Mouse (Mus musculus) kidney, adult 2 months (tissue): ENCODE data around the gene Phf3. TPM values are rescaled to one million over a fixed set of nuclear protein-coding genes. Genes with fewer than 3 reads are reported as not detected.

ENCODE experiments used
- DNase-seq: peaks from one replicate; pipeline ENCODE4 v3.0.0; 2021
- H3K27ac ChIP-seq: fragments of 200-500 bp; 2 replicates; pipeline ENCODE4 v1.5.1; 2012; ENCODE audit warnings: low read depth, low read length, control low read depth, inconsistent platforms; ENCODE audit not compliant: insufficient read depth
- H3K27me3 ChIP-seq: fragments of 200-500 bp; replicated peaks from 2 replicates; pipeline ENCODE4 v1.6.1; 2012; ENCODE audit warnings: mild to moderate bottlenecking, moderate library complexity, low read length, inconsistent platforms; ENCODE audit not compliant: control insufficient read depth, insufficient read depth
- H3K36me3 ChIP-seq: fragments of 200-500 bp; 2 replicates; pipeline ENCODE4 v1.6.1; 2012; ENCODE audit warnings: mild to moderate bottlenecking, moderate library complexity, low read length, inconsistent platforms; ENCODE audit not compliant: control insufficient read depth, insufficient read depth
- H3K4me1 ChIP-seq: fragments of 200-500 bp; 2 replicates; pipeline ENCODE4 v1.6.1; 2011; ENCODE audit warnings: low read length; ENCODE audit not compliant: control insufficient read depth, insufficient read depth
- H3K4me3 ChIP-seq: fragments of 200-500 bp; 2 replicates; pipeline ENCODE4 v1.5.1; 2011; ENCODE audit warnings: mild to moderate bottlenecking, low read depth, low read length, control low read depth; ENCODE audit not compliant: insufficient read depth
- CTCF ChIP-seq: fragments of 200-500 bp; conservative IDR thresholded peaks from 2 replicates; pipeline ENCODE4 v1.5.1; 2011; ENCODE audit warnings: low read depth, mild to moderate bottlenecking, control low read depth, low read length, moderate library complexity, mixed read lengths; ENCODE audit not compliant: insufficient read depth, insufficient read length
- POLR2A ChIP-seq: fragments of 200-500 bp; IDR thresholded peaks from one replicate; pipeline ENCODE4 v1.6.1; 2011; ENCODE audit warnings: low read depth, low read length, control low read depth
- WGBS: fragments of 180-500 bp; shearing (Covaris S2); methylation state at CpG from one replicate; pipeline ENCODE4 v1.1.7; 2018; 5-methylcytosine and 5-hydroxymethylcytosine counted together
- polyA plus RNA-seq: library from polyadenylated mRNA; depleted of rRNA; stranded (reverse); fragments of >200 nt; gene quantifications from 2 replicates; pipeline ENCODE4 v1.2.3, GENCODE M21; 2012

Gene Phf3
- polyA plus RNA-seq, 1 experiment: 18.7 TPM

DNA sequence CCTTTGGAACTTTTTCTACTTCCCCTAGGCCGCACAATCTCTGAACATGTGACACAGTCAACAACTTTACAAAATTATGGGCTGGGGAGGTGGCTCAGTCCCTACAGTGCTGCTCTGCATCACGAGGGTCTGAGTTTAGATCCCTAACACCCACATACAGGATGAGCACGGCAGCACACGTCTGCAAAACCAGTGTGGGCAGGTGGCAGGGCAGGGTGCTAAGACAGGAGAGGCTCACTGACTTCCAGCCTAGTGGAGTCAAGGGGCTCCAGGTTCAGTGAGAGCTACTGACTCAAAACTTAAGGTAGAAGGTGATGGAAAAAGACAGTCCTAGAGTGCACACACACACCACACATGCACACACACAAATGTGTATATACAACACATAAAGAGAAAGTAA lies 40.9 kb downstream of the Phf3 start:
- no peak overlapping the region for H3K27ac ChIP-seq
- TF ChIP-seq CTCF (no peak), POLR2A (no peak)
- peaks cover 4% of the 10 kb centered on the region for H3K36me3 ChIP-seq
- H3K4me3 ChIP-seq: no peak overlapping the region
- DNase-seq: no peak
- no peaks in the 10 kb centered on the region for H3K27me3 ChIP-seq
- H3K4me1 ChIP-seq: no peaks in the 10 kb centered on the region
- WGBS: 73% methylated on average over 4 of the region's 4 CpGs

DNA sequence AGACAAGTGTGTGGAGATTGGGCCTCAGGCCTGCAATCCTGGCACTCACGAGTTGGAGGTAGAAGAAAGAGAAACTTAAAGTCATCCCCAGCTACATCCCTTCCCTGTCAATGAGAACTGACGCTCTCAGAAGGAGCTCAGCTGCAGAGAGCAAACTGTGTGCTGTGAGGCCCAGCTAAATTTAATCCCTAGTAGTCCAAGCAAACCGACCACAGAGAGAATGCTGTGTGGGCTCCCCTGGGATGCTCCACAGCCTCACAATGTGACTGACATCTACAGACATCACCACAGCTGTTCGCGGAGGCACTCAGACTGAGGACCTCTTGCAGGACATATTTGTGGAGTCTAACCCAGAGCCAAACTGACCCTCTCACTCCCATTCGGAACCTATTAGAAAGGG lies 54.3 kb downstream of the Phf3 start:
- Histone ChIP-seq H3K27me3 (no peaks in the 10 kb centered on the region), H3K36me3 (no peaks in the 10 kb centered on the region), H3K4me3 (no peak overlapping the region), H3K27ac (no peak overlapping the region), H3K4me1 (peaks cover 5% of the 10 kb centered on the region; the same call in 1 of the 2 replicates)
- no peak for DNase-seq
- WGBS: 86% methylated on average over 6 of the region's 6 CpGs
- TF ChIP-seq CTCF (no peak), POLR2A (no peak)

DNA sequence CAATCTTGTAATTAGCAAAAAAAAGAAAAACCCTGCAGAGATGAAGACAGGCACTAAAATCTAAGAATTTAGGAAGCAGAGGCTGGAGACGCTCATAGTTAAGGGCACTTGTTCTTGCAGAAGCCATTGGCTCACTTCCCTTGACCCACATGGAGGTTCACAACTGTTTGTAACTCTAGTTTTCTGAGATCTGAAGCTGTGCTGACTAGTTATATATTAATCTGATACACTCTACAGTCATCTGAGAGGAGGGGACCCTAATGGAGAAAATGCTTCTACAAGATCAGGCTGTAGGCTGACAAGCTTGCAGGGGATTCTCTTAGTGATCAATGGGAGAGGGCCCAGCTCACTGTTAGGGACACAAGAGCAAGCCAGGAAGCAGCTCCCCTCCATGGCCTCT lies 58.1 kb downstream of the Phf3 start:
- Histone ChIP-seq H3K4me1 (peaks cover 5% of the 10 kb centered on the region; the same call in 1 of the 2 replicates), H3K27ac (no peak overlapping the region), H3K4me3 (no peak overlapping the region), H3K27me3 (no peaks in the 10 kb centered on the region), H3K36me3 (peaks cover 6% of the 10 kb centered on the region)
- DNase-seq: peak; percentile 59
- TF ChIP-seq POLR2A (no peak), CTCF (no peak)
- WGBS: 47% methylated on average over 1 of the region's 1 CpGs

DNA sequence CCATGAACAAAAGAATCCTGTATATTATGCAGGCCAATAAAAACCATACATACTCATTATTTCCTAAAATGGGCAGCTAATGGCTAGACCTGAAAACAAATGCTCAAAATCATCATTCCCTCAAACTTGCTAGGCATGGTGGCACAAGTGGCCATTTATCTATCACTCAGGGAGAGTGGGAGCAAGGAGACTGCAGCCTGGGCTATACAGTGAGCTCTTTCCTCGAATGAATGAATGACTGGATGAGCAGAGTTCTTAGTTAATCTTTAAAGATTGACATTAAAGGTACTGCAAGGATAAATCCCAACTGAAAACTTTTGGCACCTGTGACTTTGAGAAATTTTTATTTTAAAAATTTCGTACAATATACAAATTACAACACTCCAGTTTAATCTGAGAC lies 58.7 kb downstream of the Phf3 start:
- WGBS: 57% methylated on average over 2 of the region's 2 CpGs
- no peak overlapping the region for H3K4me3 ChIP-seq
- H3K27me3 ChIP-seq: no peaks in the 10 kb centered on the region
- peaks cover 8% of the 10 kb centered on the region for H3K36me3 ChIP-seq
- no peak overlapping the region for H3K27ac ChIP-seq
- no peak for DNase-seq
- TF ChIP-seq CTCF: no peak
- no peak for TF ChIP-seq POLR2A
- peaks cover 5% of the 10 kb centered on the region; the same call in 1 of the 2 replicates for H3K4me1 ChIP-seq

DNA sequence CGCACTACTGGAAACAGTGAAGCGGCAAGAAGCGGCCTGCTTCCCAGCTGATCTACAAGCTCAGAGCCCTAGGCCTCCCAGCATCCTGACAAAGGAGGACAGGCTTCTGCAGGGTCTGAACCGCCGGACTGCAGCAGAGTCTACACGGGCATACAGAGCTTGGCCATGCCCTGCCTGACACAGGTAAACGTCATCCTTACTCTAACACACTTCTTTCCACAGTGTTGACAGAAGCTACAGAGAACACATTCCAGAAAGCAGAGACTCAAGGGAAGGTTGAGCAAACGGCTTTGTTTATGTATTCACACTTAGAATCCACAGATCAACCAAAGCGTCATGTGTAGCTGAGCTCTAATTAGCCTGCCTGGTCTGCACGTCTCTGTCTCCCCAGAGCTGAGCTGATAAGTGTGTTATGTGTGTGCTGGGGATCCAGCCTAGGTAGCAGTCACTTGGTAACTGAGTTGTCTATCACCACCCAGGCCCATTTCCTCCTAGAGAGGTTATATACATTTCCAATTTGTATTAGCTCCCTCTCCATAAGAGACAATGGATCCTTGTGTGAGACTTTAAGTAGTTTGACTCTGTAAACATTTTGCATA lies 65.5 kb downstream of the Phf3 start:
- WGBS: 76% methylated on average over 10 of the region's 10 CpGs
- Histone ChIP-seq H3K27me3 (no peaks in the 10 kb centered on the region), H3K4me1 (no peaks in the 10 kb centered on the region), H3K27ac (no peak overlapping the region), H3K36me3 (peaks cover 21% of the 10 kb centered on the region), H3K4me3 (no peak overlapping the region)
- TF ChIP-seq POLR2A (no peak), CTCF (no peak)
- no peak for DNase-seq

DNA sequence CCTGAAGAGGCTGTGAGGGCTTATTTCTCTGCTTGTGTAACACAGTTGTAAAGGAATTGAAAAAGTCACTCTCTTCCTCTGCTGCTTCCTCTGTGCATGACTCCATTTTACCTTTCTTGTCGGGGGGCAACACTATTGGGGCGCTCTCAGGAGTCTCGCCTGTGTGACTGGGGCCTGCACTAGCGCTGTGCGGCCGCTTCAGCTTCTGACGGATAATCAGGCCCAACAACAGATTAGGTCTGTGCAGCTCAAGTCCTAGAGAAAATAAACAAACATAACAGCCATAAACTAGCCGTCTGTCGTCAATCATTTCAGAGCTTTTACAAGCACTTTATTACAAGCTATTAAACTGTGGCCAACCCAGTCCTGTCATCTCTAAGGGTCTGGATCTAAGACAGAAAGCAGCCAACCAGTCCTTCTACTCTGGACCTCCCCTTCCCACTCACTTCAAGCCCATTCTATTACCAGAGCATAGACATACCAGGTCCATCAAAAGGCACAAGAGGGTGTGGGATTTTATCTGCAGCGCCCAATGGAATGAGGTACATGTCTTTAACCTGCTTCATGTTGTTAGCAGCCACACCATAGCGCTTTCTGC lies 67.9 kb downstream of the Phf3 start:
- WGBS: 86% methylated on average over 11 of the region's 11 CpGs
- Histone ChIP-seq H3K4me1 (peaks cover 4% of the 10 kb centered on the region; the same call in 1 of the 2 replicates), H3K27ac (no peak overlapping the region), H3K27me3 (no peaks in the 10 kb centered on the region), H3K36me3 (peaks cover 16% of the 10 kb centered on the region), H3K4me3 (no peak overlapping the region)
- no peak for DNase-seq
- no peak for TF ChIP-seq POLR2A
- no peak for TF ChIP-seq CTCF

DNA sequence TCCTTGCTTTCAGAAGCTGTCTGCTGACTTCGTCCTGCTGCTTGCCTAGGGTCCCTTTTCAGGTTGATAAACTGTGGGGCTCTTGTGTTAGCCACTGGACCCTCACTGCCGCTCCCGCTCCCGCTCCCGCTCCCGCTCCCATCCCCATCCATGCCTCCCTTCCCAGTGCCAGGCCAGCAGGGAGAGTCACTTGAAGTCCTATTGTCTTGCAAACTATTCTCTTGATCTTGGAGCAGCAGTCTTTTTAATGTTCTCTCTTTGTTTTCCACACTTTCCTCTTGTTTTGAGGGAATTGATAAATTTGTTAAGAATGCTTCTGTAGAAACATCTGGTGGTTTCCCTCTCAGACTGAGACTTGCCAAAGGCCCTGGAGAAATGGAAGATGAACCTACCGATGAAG lies 68.8 kb downstream of the Phf3 start:
- WGBS: 96% methylated on average over 7 of the region's 7 CpGs
- Histone ChIP-seq H3K4me1 (peaks cover 4% of the 10 kb centered on the region; the same call in 1 of the 2 replicates), H3K36me3 (peaks cover 12% of the 10 kb centered on the region), H3K4me3 (no peak overlapping the region), H3K27me3 (no peaks in the 10 kb centered on the region), H3K27ac (no peak overlapping the region)
- no peak for DNase-seq
- TF ChIP-seq POLR2A (no peak), CTCF (no peak)
